Mouse (Mus musculus): ENCODE measurements around the gene Slc22a21.
A peak's percentile ranks its signal among the peaks of the same experiment; 100 is the strongest.
"Not testable (repeated sequence)": the region's sequence is repeated elsewhere in the genome, so short reads cannot be mapped to it uniquely, and the experiment has no call there.

The Slc22a21 gene

DNA sequence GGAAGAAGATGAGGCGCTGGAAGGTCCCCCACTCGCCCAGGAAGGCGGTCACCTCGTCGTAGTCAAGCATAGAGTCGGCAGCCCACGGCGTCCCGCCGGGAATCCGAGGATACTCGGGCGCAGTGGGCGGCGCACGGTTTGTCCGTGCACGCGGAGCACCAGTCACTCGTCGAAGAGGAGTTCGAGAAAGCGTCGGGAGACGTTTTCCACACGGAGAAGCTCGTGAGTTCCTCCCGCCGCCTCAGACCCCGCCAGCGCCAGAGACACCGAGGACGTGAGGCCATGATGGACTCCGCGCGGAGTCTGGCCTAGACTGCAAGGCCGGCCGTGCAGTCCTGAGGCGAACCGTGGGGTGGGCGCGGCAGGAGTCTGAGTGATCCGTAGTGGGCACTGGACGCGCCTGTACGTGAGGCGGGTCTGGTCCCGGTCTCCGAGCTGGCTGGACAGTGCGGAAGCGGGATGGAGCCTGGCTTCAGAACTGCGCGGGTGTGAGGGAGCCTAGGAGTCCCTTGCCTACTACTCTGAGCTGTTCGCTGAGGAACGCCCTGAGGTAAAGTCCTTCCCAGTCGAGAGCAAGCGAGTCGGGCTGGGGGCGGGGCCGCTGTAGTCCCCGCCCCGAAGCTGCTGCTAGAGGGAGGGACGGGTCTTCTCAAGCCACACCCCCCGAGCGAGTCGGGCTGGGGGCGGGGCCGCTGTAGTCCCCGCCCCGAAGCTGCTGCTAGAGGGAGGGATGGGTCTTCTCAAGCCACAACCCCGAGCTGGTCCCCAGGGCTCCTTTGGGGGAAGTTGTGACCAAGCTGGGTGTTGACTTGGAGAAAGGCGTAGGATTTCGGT lies at the start of gene Slc22a21:
Gene Slc22a21, minus strand, starts transcription at position 545 of the 834 bp plus-strand sequence.
- DNase-seq, result peak; percentile 59

- no peak for DNase-seq
These were observed 48.9 kb upstream of the Slc22a21 start for GRCm38 (mm10) chr11:54028997-54029396.

DNA sequence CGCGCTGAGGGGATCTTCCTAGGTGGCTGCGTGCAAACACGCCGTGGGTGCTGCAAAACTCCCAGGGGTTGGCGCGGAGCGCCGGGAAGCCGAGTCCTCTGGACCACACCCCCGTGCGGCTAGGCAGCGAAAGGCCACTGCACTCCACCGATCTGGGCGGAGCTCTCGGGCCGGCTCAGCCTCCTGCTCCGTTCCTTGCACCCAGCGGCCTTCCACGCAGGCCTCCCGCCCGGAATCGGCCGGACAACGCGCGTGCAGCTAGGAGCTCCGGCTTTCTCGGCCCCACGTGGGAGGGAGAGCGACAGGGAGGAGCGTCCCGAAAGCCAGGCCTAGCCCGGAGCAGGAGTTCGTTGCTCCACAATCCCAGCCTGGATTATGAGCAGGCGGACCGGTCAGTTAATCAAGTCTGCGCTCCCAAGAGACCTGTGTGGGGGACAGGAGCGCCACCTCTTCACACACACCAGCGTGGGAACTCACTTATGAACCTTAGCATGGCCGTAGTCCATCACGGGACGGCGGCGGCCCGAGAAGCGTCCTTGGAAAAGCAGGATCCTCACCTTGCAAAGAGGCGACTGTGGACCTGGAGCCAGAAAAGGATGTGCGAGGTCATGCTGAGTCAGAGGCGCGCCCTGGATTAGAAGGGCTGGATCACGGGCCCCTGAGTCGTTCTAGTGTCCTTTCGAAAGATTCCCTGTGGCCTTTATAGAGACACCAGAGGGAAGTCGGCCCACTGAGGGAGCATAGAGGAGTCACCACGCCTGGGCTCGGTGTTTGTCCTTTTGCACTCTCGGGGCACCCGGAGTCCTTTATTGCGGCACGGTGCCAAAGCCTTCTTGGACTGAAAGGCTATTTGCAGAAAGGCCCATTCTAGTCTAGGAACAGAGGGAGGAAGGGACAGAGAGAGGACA lies 48.2 kb upstream of the Slc22a21 start, which contains the start of gene Slc22a4:
Gene Slc22a4, minus strand, starts transcription at position 47 of the 908 bp plus-strand sequence.
- DNase-seq, result peak; percentile 63

GRCm38 (mm10) chr11:54027131-54028043 lies 47.3 kb upstream of the Slc22a21 start:
- DNase-seq, result no peak

DNA sequence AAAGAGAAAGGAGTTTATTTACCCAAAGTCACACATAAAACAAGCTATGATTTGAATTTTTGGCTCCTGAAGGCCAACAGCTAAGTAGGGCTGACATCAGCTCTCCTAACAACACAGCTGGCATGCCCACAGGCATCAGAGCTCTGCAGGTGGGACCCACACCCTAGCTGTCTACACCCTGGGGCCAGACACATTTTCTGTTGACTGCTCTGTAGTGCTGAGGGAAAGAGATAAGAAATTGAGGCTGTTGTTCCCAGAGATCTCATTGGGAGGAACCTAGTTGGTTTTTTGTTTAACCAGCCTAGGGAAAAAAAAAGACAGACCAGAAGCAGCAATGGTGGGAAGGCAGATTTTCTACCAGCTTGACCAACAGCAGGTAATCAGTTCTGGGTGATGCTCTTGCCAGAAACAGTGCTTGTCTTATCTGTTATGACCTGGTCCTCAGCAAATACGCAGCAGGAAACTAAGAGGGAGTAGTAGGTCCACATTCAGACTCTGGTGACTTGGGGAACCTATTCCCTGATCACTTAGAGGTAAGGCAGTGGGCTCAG lies 46.4 kb upstream of the Slc22a21 start:
- DNase-seq, result no peak

GRCm38 (mm10) chr11:54021396-54022093 lies 41.4 kb upstream of the Slc22a21 start:
- no peak for DNase-seq

- DNase-seq, result no peak
These were observed 39.0 kb upstream of the Slc22a21 start for GRCm38 (mm10) chr11:54018893-54019732.

DNA sequence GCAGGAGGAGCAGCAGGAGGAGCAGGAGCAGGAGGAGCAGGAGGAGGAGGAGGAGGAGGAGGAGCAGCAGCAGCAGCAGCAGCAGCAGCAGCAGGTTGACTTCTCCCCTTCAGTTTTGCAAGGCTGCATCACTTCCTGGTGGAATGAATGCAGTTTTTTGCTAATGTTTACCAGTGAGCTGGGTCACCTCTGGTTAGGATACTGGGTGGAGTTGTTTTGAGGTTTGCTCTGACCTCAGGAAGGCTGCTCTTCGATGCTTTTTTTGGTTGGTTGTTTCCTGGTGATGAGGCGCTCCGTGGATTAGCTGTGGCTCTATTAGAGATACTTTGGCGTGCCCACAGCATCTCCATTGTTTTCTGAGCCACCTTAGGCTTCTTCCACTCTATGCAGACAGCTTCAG lies 37.5 kb upstream of the Slc22a21 start:
- no peak for DNase-seq

DNA sequence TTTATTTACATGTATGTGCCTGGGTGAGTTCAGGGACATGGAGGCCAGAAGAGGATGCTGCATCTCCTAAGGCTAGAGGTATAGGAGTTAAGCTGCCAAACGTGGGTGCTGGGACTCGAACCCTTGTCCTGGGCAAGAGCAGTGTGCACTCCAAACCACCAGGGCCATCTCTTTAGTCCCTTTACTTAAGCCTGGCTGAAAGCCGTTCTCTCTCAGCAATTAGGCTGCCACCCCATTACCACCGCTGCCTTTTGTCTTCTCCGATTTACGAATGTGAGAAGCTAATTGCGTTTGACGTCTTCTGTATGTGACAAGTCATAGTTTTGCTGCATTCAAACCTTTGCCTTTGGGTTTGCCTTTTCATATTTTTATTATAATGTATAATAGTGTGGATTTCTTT lies 35.9 kb upstream of the Slc22a21 start:
- DNase-seq, result no peak

- DNase-seq, result no peak
These were observed 32.8 kb upstream of the Slc22a21 start for GRCm38 (mm10) chr11:54012961-54013360.

- no peak for DNase-seq
These were observed 31.1 kb upstream of the Slc22a21 start for GRCm38 (mm10) chr11:54011255-54011654.

DNA sequence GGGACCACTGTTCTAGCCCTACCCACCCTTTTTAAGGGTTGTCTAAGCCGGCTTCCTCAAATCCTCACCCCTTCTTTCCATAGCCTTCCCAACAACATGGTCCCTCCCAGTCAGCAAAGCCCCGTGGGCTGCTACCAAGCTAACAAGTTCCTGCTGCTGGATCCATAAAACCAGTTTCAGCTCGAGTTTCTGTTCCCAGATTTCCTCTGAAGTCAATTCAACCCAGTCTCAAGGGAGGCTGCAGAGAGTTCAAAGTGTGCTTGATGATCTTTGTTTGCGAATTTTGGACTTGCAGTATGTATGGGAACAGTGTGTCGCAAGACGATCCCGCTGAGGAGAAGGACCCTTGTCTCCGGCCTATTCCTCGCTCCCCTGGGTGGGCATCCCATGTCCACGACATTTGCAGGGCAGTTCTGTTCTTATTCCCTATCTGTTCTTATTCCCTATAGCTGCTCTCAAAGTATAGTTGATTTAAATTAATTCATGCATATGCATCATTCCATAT lies 28.3 kb upstream of the Slc22a21 start:
- DNase-seq, result no peak

DNA sequence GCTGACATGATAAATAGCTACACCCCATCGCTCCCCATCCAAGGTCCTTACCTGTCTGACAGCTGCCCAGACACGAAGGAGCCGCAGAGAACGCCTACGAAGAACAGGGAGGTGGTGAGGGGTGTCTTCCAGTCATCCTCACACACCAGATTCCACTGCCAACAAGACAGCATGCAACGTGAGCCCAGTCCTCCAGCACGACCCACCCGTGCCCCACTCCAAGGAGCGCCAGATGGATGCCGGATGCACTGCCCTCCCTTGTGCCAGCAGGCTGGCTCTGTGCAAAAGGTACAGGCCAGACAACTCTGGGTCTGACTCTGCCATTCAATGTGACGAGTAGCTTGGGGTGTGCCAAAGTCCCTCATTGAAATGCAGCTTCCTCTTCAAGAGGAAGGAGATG lies 27.6 kb upstream of the Slc22a21 start:
- DNase-seq, result no peak

- DNase-seq, result no peak
These were observed 26.8 kb upstream of the Slc22a21 start for GRCm38 (mm10) chr11:54006901-54007300.

DNA sequence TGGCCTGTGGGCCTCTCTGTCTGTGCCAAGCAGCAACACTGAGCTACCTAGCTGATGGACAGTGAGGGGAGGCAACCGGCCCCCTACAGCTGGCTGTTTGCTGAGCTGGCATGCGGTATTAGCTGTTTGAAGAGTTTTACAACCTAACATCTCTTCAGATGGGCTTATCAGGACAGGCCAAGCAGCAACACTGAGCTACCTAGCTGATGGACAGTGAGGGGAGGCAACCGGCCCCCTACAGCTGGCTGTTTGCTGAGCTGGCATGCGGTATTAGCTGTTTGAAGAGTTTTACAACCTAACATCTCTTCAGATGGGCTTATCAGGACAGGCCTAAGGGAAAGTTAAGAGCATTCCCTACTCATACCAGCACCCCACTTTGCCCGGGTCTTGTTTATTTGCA lies 26.2 kb upstream of the Slc22a21 start:
- not testable (repeated sequence) for DNase-seq

- no peak for DNase-seq
These were observed 24.6 kb upstream of the Slc22a21 start for GRCm38 (mm10) chr11:54004734-54005133.

- DNase-seq, result no peak
These were observed 24.1 kb upstream of the Slc22a21 start for GRCm38 (mm10) chr11:54004221-54004620.

DNA sequence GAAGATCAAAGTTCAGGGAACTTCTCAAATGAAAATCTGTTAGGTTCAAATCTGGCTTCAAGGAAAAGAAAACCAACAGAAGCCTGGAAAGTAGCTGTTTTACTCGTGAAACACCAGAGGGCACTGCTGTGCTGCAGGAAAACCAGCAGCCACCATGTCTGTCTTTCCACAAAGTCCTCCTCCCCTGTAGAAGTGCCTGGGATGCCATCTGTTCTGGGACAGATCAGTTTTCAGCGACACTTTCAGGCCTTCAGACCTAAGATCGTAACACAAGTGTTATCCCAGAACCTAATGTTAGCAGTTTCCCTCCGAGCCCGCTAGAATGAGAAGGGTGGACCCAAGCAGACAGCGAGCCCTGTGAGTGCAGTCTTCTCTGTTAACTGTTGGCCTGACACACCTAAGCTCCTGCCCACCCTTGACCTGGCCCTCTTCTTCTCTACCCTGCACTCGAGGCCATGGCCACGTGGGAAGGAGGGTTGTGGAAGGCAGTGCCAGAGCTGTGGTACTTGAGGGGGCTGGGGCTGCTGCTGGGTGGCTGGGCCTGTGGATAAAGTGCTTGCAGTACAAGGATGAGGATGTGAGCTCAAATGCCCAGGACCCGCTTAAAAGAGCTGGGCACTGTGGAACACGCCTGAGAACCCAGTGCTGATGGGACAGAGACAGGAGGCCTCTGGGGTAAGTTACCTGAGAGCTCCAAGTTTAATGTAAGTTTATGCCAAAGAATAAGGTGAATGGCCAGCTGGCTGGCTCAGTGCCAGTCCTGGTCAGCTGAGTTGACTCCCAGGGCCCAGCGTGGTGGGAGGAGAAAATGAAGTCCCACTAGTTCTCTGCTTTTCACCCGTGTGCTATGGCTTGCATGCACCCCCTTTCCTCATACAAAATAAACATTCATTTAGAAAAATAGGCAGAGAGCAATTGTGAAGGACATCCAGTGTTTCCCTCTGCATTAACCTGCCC lies 22.9 kb upstream of the Slc22a21 start:
- DNase-seq, result peak; percentile 65

DNA sequence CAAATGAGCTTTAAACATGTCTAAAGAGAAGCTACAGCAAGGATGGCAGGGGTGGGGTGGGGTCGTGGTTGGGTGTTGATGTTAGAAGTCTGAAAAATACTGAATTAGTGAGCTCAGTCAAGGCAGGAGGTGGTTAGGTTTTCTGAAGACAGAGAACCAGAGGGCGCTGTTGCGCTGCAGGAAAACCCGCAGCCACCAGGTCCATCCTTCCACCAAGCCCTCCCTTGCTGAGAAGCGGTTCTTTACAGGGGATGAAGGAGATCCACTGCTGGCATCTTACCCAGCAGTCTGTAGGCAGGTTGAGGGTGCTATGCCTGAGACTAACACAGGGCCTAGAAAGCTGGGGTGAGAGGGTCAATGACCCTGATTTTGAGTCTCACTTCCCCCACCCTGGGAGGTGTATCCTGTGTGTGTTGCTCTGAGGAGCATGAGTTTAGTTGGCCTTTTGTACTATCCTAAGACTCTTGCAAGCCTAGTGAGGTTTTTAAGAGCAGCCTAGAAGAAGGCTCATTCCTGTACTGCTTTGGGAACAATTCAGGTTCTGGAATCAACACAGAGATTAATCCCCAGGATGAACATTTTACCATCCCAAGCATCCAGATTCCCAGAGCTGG lies 22.1 kb upstream of the Slc22a21 start:
- peak; percentile 79 for DNase-seq

Measured in right cerebral cortex, postnatal 14 days (tissue).